Mouse (Mus musculus) CD4-positive, CD25-positive, alpha-beta regulatory T cell (primary cell): Measurements from ENCODE around the gene Fgf22. TPM values are rescaled to one million over a fixed set of nuclear protein-coding genes. Genes with fewer than 3 reads are reported as not detected.

Source experiments
- polyA plus RNA-seq: library from polyadenylated mRNA; unstranded; fragments of 100-300 nt; shearing (Covaris generic); gene quantifications from one replicate; pipeline ENCODE4 v1.2.1, GENCODE M21; 2017

Gene Fgf22
- polyA plus RNA-seq = 0.45 TPM

GRCm38 (mm10) chr10:79754856-79755516 is at the start of gene Fgf22:
TSS of gene Fgf22 (plus strand) at chr10:79755076.

DNA sequence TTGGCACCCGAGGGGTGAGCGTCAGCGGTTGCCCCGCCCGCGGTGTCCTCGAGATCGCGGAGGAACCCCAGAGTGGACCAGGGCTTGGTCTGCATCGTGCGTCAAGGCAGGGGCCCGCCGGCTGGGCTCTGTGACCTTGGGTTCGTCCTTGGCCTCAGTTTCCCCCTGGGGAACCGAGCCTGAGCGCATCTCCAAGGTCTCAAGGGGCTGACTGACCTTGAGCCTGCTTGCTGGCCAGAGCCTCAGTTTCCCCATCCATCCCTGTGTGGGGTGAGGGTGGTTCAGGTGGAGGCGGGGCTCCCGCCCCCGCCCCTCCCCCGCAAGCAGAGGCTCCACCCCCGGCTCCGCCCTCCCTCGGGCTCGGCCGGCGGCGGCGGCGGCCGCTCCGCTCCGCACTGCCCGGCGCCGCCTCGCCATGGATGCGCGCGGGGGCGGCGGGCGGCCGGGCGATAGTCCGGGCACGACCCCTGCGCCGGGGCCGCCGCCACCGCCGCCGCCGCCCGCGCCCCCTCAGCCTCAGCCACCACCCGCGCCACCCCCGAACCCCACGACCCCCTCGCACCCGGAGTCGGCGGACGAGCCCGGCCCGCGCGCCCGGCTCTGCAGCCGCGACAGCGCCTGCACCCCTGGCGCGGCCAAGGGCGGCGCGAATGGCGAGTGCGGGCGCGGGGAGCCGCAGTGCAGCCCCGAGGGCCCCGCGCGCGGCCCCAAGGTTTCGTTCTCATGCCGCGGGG is 38.5 kb upstream of the Fgf22 start, which contains the start of gene Hcn2:
Gene Hcn2 (plus strand): TSS at position 381 of the 734 bp plus-strand sequence.

DNA sequence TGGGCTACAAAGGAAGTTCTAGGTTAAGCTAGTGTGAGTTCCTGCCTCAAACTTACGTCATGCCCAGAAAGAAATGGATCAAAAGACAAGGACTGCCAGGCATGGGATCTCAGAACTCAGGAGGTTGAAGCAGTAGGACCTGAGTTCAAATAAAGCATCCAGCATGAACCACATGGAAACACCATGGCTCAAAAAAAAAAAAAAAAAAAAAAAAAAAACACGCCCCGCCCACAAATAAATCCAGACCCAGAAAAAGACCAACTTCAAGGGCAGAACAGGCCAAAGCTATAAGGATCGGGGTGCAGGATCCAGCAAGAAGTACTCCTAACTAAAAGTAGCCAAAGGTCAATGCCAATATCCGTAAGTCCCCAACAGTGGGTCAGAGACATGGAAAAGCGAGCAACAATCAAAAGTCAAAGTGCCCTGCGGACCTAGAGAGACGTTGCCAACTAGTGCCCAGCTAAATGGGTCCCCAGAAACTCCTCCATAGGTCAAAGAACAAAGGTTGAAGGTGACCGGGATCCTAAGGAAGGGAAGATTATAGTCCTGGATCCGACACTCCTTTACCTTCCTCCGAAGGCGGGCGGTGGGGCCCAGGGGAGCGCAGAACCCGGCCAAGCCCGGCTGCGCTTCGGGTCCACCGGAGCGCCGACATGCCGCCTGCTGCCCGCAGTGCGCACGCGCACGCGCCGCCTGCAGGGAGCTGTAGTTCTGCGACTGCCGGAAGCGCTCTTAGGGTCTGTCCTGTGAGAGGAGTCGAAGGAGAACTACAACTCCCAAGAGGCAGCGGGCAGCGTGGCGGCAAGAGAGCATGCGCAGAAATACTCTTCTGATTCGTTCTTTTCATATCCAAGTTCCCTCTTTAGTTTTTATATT is 8.7 kb upstream of the Fgf22 start, which contains the start of gene Polrmt:
Gene Polrmt (minus strand): TSS at position 684 of the 876 bp plus-strand sequence.

GRCm38 (mm10) chr10:79766508-79767325 is 11.8 kb downstream of the Fgf22 start, which contains the start of gene Rnf126:
TSS of gene Rnf126 (minus strand) at chr10:79766952.

GRCm38 (mm10) chr10:79777103-79777531 is 22.2 kb downstream of the Fgf22 start, which contains the start of gene Fstl3:
TSS of gene Fstl3 (plus strand) at chr10:79777272.

DNA sequence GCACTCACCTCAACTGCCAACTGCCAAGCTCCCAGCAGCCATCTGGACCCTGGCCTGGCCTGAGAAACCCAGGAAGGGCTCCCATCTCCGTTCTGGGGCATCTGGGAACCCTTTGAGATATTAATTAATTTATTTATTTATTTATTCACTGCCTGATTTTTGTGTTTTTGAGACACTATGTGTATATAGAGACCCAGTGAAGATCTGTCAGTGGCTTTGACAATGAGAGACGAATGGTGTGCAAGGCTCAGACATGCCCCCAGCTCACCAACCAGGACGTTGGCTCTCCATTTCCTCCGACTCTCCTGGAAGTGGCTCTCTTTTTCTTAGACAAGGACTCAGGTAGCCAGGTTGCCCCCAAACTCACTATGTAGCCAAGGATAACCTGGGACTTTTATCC is 36.0 kb downstream of the Fgf22 start, which contains the start of gene Prss57:
Gene Prss57 (minus strand): TSS at position 101 of the 400 bp plus-strand sequence.

DNA sequence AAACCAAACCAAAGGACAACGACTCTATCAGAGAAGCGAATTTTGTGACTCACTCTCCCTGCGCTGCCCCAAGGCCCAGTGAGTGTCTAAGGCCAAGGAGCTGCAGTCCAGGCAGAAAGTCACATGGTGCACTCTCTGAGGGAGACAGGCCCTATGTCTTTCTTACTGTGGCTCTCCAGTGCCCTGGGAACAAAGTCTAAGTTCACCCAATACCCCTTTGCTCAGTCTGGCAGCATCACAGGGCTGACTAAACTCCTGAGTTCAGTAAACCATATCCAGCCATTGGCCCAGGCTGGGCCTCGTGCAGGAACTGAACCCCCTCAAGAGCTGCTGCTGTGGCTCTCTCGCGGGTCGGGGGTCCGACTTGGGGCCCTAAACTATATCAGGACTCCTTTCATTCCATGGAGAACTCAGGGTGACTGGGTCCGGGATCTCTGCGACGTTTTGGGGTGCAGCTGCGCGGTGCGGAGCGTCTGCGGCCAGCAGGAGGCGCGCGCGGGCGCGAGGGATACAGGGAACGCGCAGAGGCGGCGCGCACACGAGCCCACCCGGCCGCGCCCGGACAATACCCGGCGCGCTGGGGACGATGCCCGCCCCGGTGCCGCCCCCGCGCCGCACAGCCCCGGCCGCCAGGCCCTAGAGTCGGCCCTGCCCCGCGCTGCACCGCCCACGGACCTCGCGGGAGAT is 38.3 kb downstream of the Fgf22 start, which contains the start of gene Palm:
Gene Palm (plus strand): TSS at position 522 of the 687 bp plus-strand sequence.

Other genes starting within 250 kb of the Fgf22 start
- gene Plpp2, start 221.3 kb upstream of the Fgf22 start, polyA plus RNA-seq = 3.9 TPM
- 51.5 TPM for gene Mier2, start 199.9 kb upstream of the Fgf22 start, polyA plus RNA-seq
- gene Theg, start 167.7 kb upstream of the Fgf22 start, polyA plus RNA-seq = not detected
- 0.05 TPM for gene C2cd4c, start 141.1 kb upstream of the Fgf22 start, polyA plus RNA-seq
- not detected for gene Shc2, start 117.2 kb upstream of the Fgf22 start, polyA plus RNA-seq
- not detected for gene Odf3l2, start 109.3 kb upstream of the Fgf22 start, polyA plus RNA-seq
- gene Madcam1, start 90.5 kb upstream of the Fgf22 start, polyA plus RNA-seq = not detected
- 53.8 TPM for gene Tpgs1, start 85.7 kb upstream of the Fgf22 start, polyA plus RNA-seq
- gene Cdc34, start 72.9 kb upstream of the Fgf22 start, polyA plus RNA-seq = 90.7 TPM
- gene Gzmm, start 66.1 kb upstream of the Fgf22 start, polyA plus RNA-seq = 0.91 TPM
- gene Bsg, start 50.6 kb upstream of the Fgf22 start, polyA plus RNA-seq = 261 TPM
- gene Hcn2, start 38.4 kb upstream of the Fgf22 start, polyA plus RNA-seq = 0.14 TPM
- 55.8 TPM for gene Polrmt, start 8.5 kb upstream of the Fgf22 start, polyA plus RNA-seq
- gene Rnf126, start 11.9 kb downstream of the Fgf22 start, polyA plus RNA-seq = 61.1 TPM
- gene Fstl3, start 22.2 kb downstream of the Fgf22 start, polyA plus RNA-seq = 0.29 TPM
- gene Prss57, start 35.9 kb downstream of the Fgf22 start, polyA plus RNA-seq = not detected
- gene Palm, start 38.5 kb downstream of the Fgf22 start, polyA plus RNA-seq = 1.6 TPM
- not detected for gene Misp, start 65.9 kb downstream of the Fgf22 start, polyA plus RNA-seq
- 318 TPM for gene Ptbp1, start 99.4 kb downstream of the Fgf22 start, polyA plus RNA-seq
- gene Prtn3, start 119.4 kb downstream of the Fgf22 start, polyA plus RNA-seq = not detected
- gene Plppr3, start 119.6 kb downstream of the Fgf22 start, polyA plus RNA-seq = 4.5 TPM
- not detected for gene Elane, start 131.2 kb downstream of the Fgf22 start, polyA plus RNA-seq
- gene Cfd, start 135.8 kb downstream of the Fgf22 start, polyA plus RNA-seq = not detected
- gene Med16, start 153.8 kb downstream of the Fgf22 start, polyA plus RNA-seq = 40.9 TPM
- gene Gm26602, start 155.8 kb downstream of the Fgf22 start, polyA plus RNA-seq = 23.3 TPM
- gene Kiss1r, start 161.9 kb downstream of the Fgf22 start, polyA plus RNA-seq = 0.50 TPM
- gene R3hdm4, start 166.1 kb downstream of the Fgf22 start, polyA plus RNA-seq = 193 TPM
- gene Arid3a, start 172.0 kb downstream of the Fgf22 start, polyA plus RNA-seq = 9.6 TPM
- gene Wdr18, start 205.1 kb downstream of the Fgf22 start, polyA plus RNA-seq = 73.4 TPM
- not detected for gene Grin3b, start 215.6 kb downstream of the Fgf22 start, polyA plus RNA-seq
- 32.9 TPM for gene Tmem259, start 229.3 kb downstream of the Fgf22 start, polyA plus RNA-seq
- gene Cnn2, start 233.5 kb downstream of the Fgf22 start, polyA plus RNA-seq = 937 TPM
- 60.9 TPM for gene Abca7, start 241.4 kb downstream of the Fgf22 start, polyA plus RNA-seq